Mouse (Mus musculus) ES-Bruce4 (cell line): ENCODE measurements around the gene Jun.

ENCODE experiments used
- CTCF ChIP-seq: IDR thresholded peaks from one replicate; pipeline ENCODE4 v1.8.1; 2011; ENCODE audit warnings: low read depth, low read length
- EP300 ChIP-seq: IDR thresholded peaks from 2 replicates; pipeline ENCODE4 v1.6.1; 2011; ENCODE audit warnings: low read depth, low read length; ENCODE audit not compliant: insufficient read depth
- POLR2A ChIP-seq: IDR thresholded peaks from one replicate; pipeline ENCODE4 v1.8.1; 2011; ENCODE audit warnings: low read length; ENCODE audit not compliant: insufficient read depth

GRCm38 (mm10) chr4:95100694-95101093, 48.7 kb upstream of the Jun start:
- TF ChIP-seq POLR2A, result no peak
- TF ChIP-seq CTCF, result no peak
- no peak for TF ChIP-seq EP300
